Mouse (Mus musculus): ENCODE data around the gene Tfeb. TPM values are rescaled to one million over a fixed set of nuclear protein-coding genes. Genes with fewer than 3 reads are reported as not detected.

Gene Tfeb
- polyA plus RNA-seq, 1 experiment from 2014 or later, result 11.5 TPM

DNA sequence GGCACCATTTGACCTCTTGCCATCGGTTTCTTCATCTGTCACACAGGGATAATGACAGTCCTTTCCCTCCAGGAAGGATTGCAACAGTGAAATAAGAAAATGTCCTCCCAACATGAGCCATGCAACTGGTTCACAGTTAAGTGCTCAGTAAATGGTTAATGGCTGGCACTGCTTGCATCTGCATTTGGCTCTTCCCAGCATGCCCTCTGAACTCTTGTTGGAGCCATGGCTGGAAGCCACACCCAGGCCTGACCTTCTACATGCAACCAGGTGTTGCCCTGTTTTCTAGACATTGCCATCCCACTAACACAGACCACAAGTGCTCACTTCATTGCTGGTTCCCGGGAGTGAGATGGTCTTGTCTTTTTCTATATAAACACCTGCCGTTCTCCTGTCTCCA is 28.9 kb upstream of the Tfeb start:
- Histone ChIP-seq H3K9me3 (replicated peaks; ENCODE audit: control insufficient read depth, low read length) (no peaks in the 10 kb centered on the region), H3K36me3 (ENCODE audit: control insufficient read depth, insufficient read depth, low read length) (no peaks in the 10 kb centered on the region), H3K9ac (ENCODE audit: low read length) (no peak overlapping the region), H3K4me2 (ENCODE audit: low read depth, low read length) (no peak overlapping the region), H3K27me3 (ENCODE audit: control insufficient read depth, insufficient read depth, low read length) (no peaks in the 10 kb centered on the region), H3K4me3 (replicated peaks; ENCODE audit: low read length) (no peak overlapping the region), H3K27ac (ENCODE audit: low read length) (no peak overlapping the region), H3K4me1 (ENCODE audit: control insufficient read depth, insufficient read depth, low read length) (peaks cover 14% of the 10 kb centered on the region)
- WGBS, result 67% methylated on average over 3 of the region's 3 CpGs
- ATAC-seq (ENCODE audit: insufficient read depth, low FRiP score), result no peak

DNA sequence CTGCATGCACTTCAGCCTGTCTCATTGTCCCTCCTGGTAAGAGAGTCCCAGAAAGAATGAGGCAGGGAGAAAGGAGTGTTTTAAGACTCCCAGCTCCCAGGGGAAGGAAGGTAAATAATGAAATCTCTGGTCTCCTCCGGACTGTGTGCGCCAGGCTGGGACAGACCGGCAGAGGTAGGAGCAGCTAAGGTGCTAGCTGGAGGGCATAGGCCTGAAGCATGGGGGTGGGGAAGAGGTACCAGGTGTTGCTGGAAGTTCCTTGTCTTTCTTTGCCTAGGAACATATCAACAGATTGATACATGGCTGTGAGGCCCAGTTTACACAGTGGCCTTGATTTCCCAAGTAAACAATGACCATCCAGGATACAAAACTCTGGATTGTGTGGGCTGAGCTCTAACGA is 27.9 kb upstream of the Tfeb start:
- no peak overlapping the region for H3K4me3 ChIP-seq (replicated peaks; ENCODE audit: low read length)
- no peaks in the 10 kb centered on the region for H3K9me3 ChIP-seq (replicated peaks; ENCODE audit: control insufficient read depth, low read length)
- peak; percentile 49; the same call in 1 of the 2 replicates for ATAC-seq (ENCODE audit: insufficient read depth, low FRiP score)
- H3K36me3 ChIP-seq (ENCODE audit: control insufficient read depth, insufficient read depth, low read length), result no peaks in the 10 kb centered on the region
- no peak overlapping the region for H3K27ac ChIP-seq (ENCODE audit: low read length)
- no peaks in the 10 kb centered on the region for H3K27me3 ChIP-seq (ENCODE audit: control insufficient read depth, insufficient read depth, low read length)
- 57% methylated on average over 4 of the region's 4 CpGs for WGBS
- H3K4me1 ChIP-seq (ENCODE audit: control insufficient read depth, insufficient read depth, low read length), result peaks cover 14% of the 10 kb centered on the region
- no peak overlapping the region; the same call in 1 of the 2 replicates for H3K9ac ChIP-seq (ENCODE audit: low read length)
- H3K4me2 ChIP-seq (ENCODE audit: low read depth, low read length), result no peak overlapping the region

DNA sequence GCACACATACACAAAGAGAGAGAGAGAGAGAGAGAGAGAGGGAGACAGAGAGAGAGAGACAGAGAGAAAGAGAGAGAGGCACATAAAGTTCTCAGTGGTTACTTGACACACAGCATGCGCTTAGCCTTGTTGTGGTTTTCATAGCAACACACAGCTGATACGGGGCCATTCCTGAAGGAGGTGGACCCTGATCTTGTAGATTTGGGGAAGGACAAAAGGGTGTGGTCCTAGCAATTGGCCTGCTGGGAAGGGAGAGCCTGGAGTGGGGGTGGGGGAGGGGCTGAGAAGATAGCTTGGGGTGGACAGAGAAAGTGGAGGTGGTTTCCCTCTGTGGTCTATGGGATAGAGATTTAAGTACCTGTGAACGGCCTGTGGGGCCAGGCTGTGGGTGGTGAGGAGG is 26.8 kb upstream of the Tfeb start:
- no peak overlapping the region for H3K27ac ChIP-seq (ENCODE audit: low read length)
- H3K27me3 ChIP-seq (ENCODE audit: control insufficient read depth, insufficient read depth, low read length), result no peaks in the 10 kb centered on the region
- H3K36me3 ChIP-seq (ENCODE audit: control insufficient read depth, insufficient read depth, low read length), result no peaks in the 10 kb centered on the region
- no peaks in the 10 kb centered on the region for H3K9me3 ChIP-seq (replicated peaks; ENCODE audit: control insufficient read depth, low read length)
- H3K9ac ChIP-seq (ENCODE audit: low read length), result no peak overlapping the region
- H3K4me2 ChIP-seq (ENCODE audit: low read depth, low read length), result no peak overlapping the region
- peaks cover 14% of the 10 kb centered on the region for H3K4me1 ChIP-seq (ENCODE audit: control insufficient read depth, insufficient read depth, low read length)
- 69% methylated on average over 3 of the region's 3 CpGs for WGBS
- ATAC-seq (ENCODE audit: insufficient read depth, low FRiP score), result no peak
- H3K4me3 ChIP-seq (replicated peaks; ENCODE audit: low read length), result no peak overlapping the region

- Histone ChIP-seq H3K9me3 (replicated peaks; ENCODE audit: control insufficient read depth, low read length) (no peaks in the 10 kb centered on the region), H3K9ac (ENCODE audit: low read length) (no peak overlapping the region), H3K36me3 (ENCODE audit: control insufficient read depth, insufficient read depth, low read length) (no peaks in the 10 kb centered on the region), H3K4me1 (ENCODE audit: control insufficient read depth, insufficient read depth, low read length) (peaks cover 10% of the 10 kb centered on the region; the same call in 1 of the 2 replicates), H3K27me3 (ENCODE audit: control insufficient read depth, insufficient read depth, low read length) (no peaks in the 10 kb centered on the region), H3K27ac (ENCODE audit: low read length) (no peak overlapping the region), H3K4me3 (replicated peaks; ENCODE audit: low read length) (no peak overlapping the region), H3K4me2 (ENCODE audit: low read depth, low read length) (no peak overlapping the region)
- WGBS, result 37% methylated on average over 6 of the region's 6 CpGs
- 0 out of 2 replicates have a peak, but pooled peaks have one; percentile 19 for ATAC-seq (ENCODE audit: insufficient read depth, low FRiP score)
Measured at GRCm38 (mm10) chr17:47711883-47712282, 24.9 kb upstream of the Tfeb start.

- Histone ChIP-seq H3K27me3 (ENCODE audit: control insufficient read depth, insufficient read depth, low read length) (no peaks in the 10 kb centered on the region), H3K4me2 (ENCODE audit: low read depth, low read length) (no peak overlapping the region), H3K36me3 (ENCODE audit: control insufficient read depth, insufficient read depth, low read length) (no peaks in the 10 kb centered on the region), H3K27ac (ENCODE audit: low read length) (no peak overlapping the region), H3K4me1 (ENCODE audit: control insufficient read depth, insufficient read depth, low read length) (peaks cover 8% of the 10 kb centered on the region; the same call in 1 of the 2 replicates), H3K4me3 (replicated peaks; ENCODE audit: low read length) (no peak overlapping the region), H3K9me3 (replicated peaks; ENCODE audit: control insufficient read depth, low read length) (no peaks in the 10 kb centered on the region), H3K9ac (ENCODE audit: low read length) (no peak overlapping the region)
- 56% methylated on average over 22 of the region's 22 CpGs for WGBS
- no peak for ATAC-seq (ENCODE audit: insufficient read depth, low FRiP score)
Measured at GRCm38 (mm10) chr17:47712889-47713571, 23.8 kb upstream of the Tfeb start.

- no peak for ATAC-seq (ENCODE audit: insufficient read depth, low FRiP score)
- no peak overlapping the region for H3K9ac ChIP-seq (ENCODE audit: low read length)
- no peaks in the 10 kb centered on the region for H3K36me3 ChIP-seq (ENCODE audit: control insufficient read depth, insufficient read depth, low read length)
- no peak overlapping the region for H3K27ac ChIP-seq (ENCODE audit: low read length)
- no peak overlapping the region for H3K4me2 ChIP-seq (ENCODE audit: low read depth, low read length)
- no peaks in the 10 kb centered on the region for H3K4me1 ChIP-seq (ENCODE audit: control insufficient read depth, insufficient read depth, low read length)
- no peak overlapping the region for H3K4me3 ChIP-seq (replicated peaks; ENCODE audit: low read length)
- no peaks in the 10 kb centered on the region for H3K9me3 ChIP-seq (replicated peaks; ENCODE audit: control insufficient read depth, low read length)
- H3K27me3 ChIP-seq (ENCODE audit: control insufficient read depth, insufficient read depth, low read length), result no peaks in the 10 kb centered on the region
- WGBS, result 49% methylated on average over 3 of the region's 3 CpGs
Measured at GRCm38 (mm10) chr17:47715037-47715436, 21.8 kb upstream of the Tfeb start.

DNA sequence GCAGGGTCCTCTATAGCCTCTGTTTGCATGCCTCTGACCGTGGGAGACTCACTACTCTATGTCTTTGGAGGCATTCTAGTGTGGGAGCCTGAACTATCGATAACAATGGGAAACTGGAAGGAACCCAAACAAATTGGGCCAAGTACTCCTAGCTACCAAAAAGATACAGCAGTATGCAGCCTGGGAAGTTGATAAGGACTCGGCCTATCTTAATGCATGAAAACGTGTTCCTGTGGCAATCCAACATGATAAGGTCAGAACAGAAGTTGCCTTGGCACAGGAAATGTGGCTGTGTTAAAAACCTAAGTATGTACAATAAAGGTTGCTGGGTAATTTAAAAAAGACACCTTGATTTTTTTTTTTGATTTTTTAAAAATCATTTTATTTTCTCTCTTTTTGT is 15.6 kb upstream of the Tfeb start:
- Histone ChIP-seq H3K4me2 (ENCODE audit: low read depth, low read length) (no peak overlapping the region), H3K27ac (ENCODE audit: low read length) (no peak overlapping the region), H3K4me3 (replicated peaks; ENCODE audit: low read length) (no peak overlapping the region), H3K27me3 (ENCODE audit: control insufficient read depth, insufficient read depth, low read length) (no peaks in the 10 kb centered on the region), H3K4me1 (ENCODE audit: control insufficient read depth, insufficient read depth, low read length) (no peaks in the 10 kb centered on the region), H3K36me3 (ENCODE audit: control insufficient read depth, insufficient read depth, low read length) (no peaks in the 10 kb centered on the region), H3K9me3 (replicated peaks; ENCODE audit: control insufficient read depth, low read length) (no peaks in the 10 kb centered on the region), H3K9ac (ENCODE audit: low read length) (no peak overlapping the region)
- WGBS, result 72% methylated on average over 4 of the region's 4 CpGs
- no peak for ATAC-seq (ENCODE audit: insufficient read depth, low FRiP score)

DNA sequence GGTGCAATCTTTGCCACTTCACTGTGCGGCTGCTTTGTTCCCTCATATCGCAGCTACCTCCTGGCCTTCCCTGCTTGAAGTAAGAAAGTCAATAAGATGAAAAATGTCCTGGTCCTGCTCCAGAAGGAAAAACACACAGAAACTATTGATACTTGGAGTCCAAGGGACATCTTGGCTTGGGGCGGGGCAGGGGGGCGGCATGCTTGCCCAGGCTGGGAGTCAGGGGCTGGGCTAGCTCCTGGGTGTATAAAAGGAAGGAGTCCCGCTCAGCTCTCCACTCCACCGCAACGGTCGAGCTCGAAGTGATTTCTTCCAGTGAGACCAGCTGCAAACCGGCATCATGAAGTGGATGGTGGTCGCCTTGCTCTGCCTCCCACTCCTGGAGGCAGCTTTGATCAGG is 10.3 kb upstream of the Tfeb start, which contains the start of gene Pgc:
Gene Pgc (plus strand): TSS at position 277 of the 400 bp plus-strand sequence.
- H3K9me3 ChIP-seq (replicated peaks; ENCODE audit: control insufficient read depth, low read length), result no peaks in the 10 kb centered on the region
- H3K27me3 ChIP-seq (ENCODE audit: control insufficient read depth, insufficient read depth, low read length), result no peaks in the 10 kb centered on the region
- 65% methylated on average over 11 of the region's 11 CpGs for WGBS
- H3K4me3 ChIP-seq (replicated peaks; ENCODE audit: low read length), result 0 out of 2 replicates have a peak within 1 kb of the TSS, but pooled peaks have one; percentile 10
- H3K36me3 ChIP-seq (ENCODE audit: control insufficient read depth, insufficient read depth, low read length), result no peaks in the 10 kb centered on the region
- H3K4me2 ChIP-seq (ENCODE audit: low read depth, low read length), result 0 out of 2 replicates have a peak within 1 kb of the TSS, but pooled peaks have one; percentile 24
- H3K9ac ChIP-seq (ENCODE audit: low read length), result no peak within 1 kb of the TSS
- H3K4me1 ChIP-seq (ENCODE audit: control insufficient read depth, insufficient read depth, low read length), result no peaks in the 10 kb centered on the region
- peak; percentile 70 for ATAC-seq (ENCODE audit: insufficient read depth, low FRiP score)
- H3K27ac ChIP-seq (ENCODE audit: low read length), result no peak within 1 kb of the TSS

GRCm38 (mm10) chr17:47730633-47731575 is 5.9 kb upstream of the Tfeb start:
- ATAC-seq (ENCODE audit: insufficient read depth, low FRiP score), result no peak
- no peak overlapping the region for H3K27ac ChIP-seq (ENCODE audit: low read length)
- no peak overlapping the region for H3K9ac ChIP-seq (ENCODE audit: low read length)
- no peaks in the 10 kb centered on the region for H3K27me3 ChIP-seq (ENCODE audit: control insufficient read depth, insufficient read depth, low read length)
- H3K4me2 ChIP-seq (ENCODE audit: low read depth, low read length), result no peak overlapping the region
- H3K4me3 ChIP-seq (replicated peaks; ENCODE audit: low read length), result no peak overlapping the region
- no peaks in the 10 kb centered on the region for H3K36me3 ChIP-seq (ENCODE audit: control insufficient read depth, insufficient read depth, low read length)
- H3K4me1 ChIP-seq (ENCODE audit: control insufficient read depth, insufficient read depth, low read length), result no peaks in the 10 kb centered on the region
- WGBS, result 50% methylated on average over 24 of the region's 24 CpGs
- H3K9me3 ChIP-seq (replicated peaks; ENCODE audit: control insufficient read depth, low read length), result no peaks in the 10 kb centered on the region

Data from stomach, embryonic 16.5 days (tissue).